Mouse (Mus musculus): ENCODE measurements around the gene Stk40.

GRCm38 (mm10) chr4:126057207-126058133 is 46.3 kb upstream of the Stk40 start:
- no peak for TF ChIP-seq CTCF (IDR thresholded peaks at IDR 0.05; ENCODE audit: low read depth)
- TF ChIP-seq EP300 (optimal IDR thresholded peaks at IDR 0.05), result no peak

Measured in stomach, postnatal 0 days (tissue).